Mouse (Mus musculus): Measurements from ENCODE around the gene Angptl4. TPM values are rescaled to one million over a fixed set of nuclear protein-coding genes. Genes with fewer than 3 reads are reported as not detected.
A peak's percentile ranks its signal among the peaks of the same experiment; 100 is the strongest.
"Not testable (repeated sequence)": the region's sequence is repeated elsewhere in the genome, so short reads cannot be mapped to it uniquely, and the experiment has no call there.

The Angptl4 gene
- polyA plus RNA-seq (2015; fragmentation: Nextera tagmentation; extraction: Ambion mirVana), result 23.0 and 27.6 TPM in 2 replicates

DNA sequence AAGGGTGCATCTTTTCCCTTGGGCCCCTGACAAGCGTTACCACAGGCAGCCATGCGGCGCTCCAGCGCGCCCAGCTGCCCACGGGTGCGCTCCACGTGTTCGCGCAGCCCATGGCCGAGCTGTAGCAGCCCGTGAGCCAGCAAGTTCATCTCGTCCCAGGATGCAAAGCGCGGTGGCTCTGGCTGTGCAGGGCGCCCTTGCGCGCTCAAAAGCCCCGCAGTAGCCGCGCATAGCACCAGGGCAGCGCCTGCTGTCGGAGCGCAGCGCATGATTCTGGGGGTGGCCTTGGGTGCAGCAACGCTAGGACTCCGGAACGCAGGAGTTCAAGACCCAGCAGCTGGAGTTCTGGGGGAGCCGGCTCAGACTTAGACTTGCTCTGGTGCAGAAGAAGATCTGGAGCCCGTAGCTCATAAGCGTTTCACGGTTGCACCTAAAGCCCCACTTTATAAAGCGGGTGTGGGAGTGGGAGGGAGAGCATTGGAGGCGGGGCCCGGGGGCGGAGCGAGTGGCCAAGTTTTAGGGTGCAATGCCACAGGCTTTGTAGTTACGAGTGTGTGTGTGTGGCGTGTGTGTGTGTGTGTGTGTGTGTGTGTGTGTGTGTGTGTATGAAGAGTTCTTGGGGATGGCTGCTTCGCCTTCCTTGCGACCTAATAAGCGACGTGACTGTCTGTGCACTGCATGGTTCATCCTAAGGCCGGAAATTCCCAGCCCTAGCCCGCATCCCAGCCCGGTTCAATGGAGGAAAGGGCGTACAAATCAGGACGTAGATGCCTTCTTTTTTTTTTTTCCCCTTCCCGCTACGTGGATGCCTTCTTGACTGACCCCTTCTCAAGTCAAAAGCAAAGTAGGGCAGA, at the start of gene Angptl4:
Gene Angptl4, minus strand, starts transcription at position 707 of the 854 bp plus-strand sequence.
- peak within 1 kb of the TSS; percentile 91 for H3K4me2 ChIP-seq
- peak within 1 kb of the TSS; percentile 63 for H3K4me3 ChIP-seq (replicated peaks)
- peak within 1 kb of the TSS; percentile 77 for H3K27ac ChIP-seq (replicated peaks)
- H3K36me3 ChIP-seq (replicated peaks), result peaks cover 21% of the 10 kb centered on the region
- under 1% methylated on average over 50 of the region's 50 CpGs for WGBS (ENCODE audit: insufficient replicate concordance)
- ATAC-seq (ENCODE audit: insufficient read depth), result peak; percentile 77
- H3K9me3 ChIP-seq (replicated peaks), result no peaks in the 10 kb centered on the region
- peaks cover 12% of the 10 kb centered on the region for H3K27me3 ChIP-seq
- peaks cover 52% of the 10 kb centered on the region for H3K4me1 ChIP-seq (replicated peaks)
- peak within 1 kb of the TSS; percentile 58 for H3K9ac ChIP-seq

DNA sequence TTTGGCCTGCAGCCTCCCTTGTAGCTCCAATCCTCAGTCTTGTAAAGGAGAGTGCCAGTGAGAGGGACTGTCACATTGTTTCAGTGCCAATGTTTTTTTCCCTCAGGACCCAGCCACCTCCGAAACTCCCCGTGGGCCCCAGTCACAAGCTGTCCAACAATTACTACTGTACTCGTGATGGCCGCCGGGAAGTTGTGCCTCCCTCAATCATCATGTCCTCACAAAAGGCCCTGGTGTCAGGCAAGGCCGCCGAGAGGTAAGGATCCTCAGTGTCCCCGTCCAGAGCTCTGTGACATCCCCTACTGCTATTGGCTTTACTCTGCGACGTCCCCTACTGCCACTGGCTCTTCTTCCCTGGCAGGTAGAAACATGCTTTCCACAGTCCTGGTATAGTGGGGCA, 47.9 kb upstream of the Angptl4 start:
- H3K9me3 ChIP-seq (replicated peaks), result no peaks in the 10 kb centered on the region
- H3K36me3 ChIP-seq (replicated peaks), result peaks cover 63% of the 10 kb centered on the region
- no peak overlapping the region for H3K9ac ChIP-seq
- H3K27ac ChIP-seq (replicated peaks), result peak overlapping the region; percentile 46
- peaks cover 26% of the 10 kb centered on the region for H3K4me1 ChIP-seq (replicated peaks)
- H3K27me3 ChIP-seq, result no peaks in the 10 kb centered on the region
- WGBS (ENCODE audit: insufficient replicate concordance), result 80% methylated on average over 10 of the region's 10 CpGs
- no peak for ATAC-seq (ENCODE audit: insufficient read depth)
- H3K4me2 ChIP-seq, result no peak overlapping the region
- H3K4me3 ChIP-seq (replicated peaks), result no peak overlapping the region

DNA sequence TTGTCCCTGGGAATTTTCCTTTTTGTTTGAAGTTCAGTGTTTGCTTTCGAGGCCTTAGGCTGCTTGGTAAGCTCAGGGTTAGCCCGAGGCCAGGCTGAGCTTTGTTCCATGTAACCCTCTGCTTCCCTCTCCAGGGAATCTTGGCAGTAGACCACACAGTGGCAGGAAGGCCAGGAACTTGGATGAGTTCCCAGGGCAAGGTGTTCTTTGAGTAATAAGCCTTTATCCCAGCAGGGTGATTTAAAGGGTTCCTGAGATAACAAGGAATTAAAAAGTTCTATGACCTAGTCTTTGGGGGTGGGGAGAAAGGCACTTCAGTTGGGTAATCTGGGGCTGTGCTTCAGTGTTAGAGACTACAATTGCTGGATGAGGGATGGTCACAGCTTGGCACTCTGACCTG, 47.3 kb upstream of the Angptl4 start:
- Histone ChIP-seq H3K4me3 (replicated peaks) (no peak overlapping the region), H3K9ac (no peak overlapping the region), H3K4me1 (replicated peaks) (peaks cover 26% of the 10 kb centered on the region), H3K27ac (replicated peaks) (peak overlapping the region; percentile 46), H3K36me3 (replicated peaks) (peaks cover 57% of the 10 kb centered on the region), H3K27me3 (no peaks in the 10 kb centered on the region), H3K4me2 (no peak overlapping the region), H3K9me3 (replicated peaks) (no peaks in the 10 kb centered on the region)
- no peak for ATAC-seq (ENCODE audit: insufficient read depth)
- WGBS (ENCODE audit: insufficient replicate concordance), result 68% methylated on average over 2 of the region's 2 CpGs

DNA sequence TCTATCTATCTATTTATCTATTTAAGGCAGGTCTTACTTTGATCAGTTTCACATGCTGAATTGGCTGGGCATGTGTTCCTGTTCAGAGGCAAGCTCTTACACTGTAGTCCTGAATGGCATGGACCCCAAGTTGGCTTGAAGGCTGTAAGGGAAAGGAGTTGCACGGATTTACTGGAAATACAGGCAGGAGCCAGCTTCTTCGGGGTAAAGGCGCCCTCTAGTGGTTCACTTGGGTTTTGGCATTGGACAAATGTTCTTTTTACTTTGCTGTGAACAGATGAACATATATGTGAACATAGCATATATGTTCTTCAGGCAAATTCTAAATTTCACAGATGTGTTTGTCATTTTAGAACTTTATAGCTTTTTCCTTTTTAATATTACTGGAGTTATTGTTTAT, 45.2 kb upstream of the Angptl4 start:
- Histone ChIP-seq H3K27me3 (no peaks in the 10 kb centered on the region), H3K9me3 (replicated peaks) (no peaks in the 10 kb centered on the region), H3K27ac (replicated peaks) (no peak overlapping the region), H3K9ac (no peak overlapping the region), H3K4me3 (replicated peaks) (no peak overlapping the region), H3K4me2 (no peak overlapping the region), H3K4me1 (replicated peaks) (peaks cover 45% of the 10 kb centered on the region), H3K36me3 (replicated peaks) (peaks cover 53% of the 10 kb centered on the region)
- ATAC-seq (ENCODE audit: insufficient read depth), result no peak
- WGBS (ENCODE audit: insufficient replicate concordance), result 0% methylated on average over 3 of the region's 3 CpGs

DNA sequence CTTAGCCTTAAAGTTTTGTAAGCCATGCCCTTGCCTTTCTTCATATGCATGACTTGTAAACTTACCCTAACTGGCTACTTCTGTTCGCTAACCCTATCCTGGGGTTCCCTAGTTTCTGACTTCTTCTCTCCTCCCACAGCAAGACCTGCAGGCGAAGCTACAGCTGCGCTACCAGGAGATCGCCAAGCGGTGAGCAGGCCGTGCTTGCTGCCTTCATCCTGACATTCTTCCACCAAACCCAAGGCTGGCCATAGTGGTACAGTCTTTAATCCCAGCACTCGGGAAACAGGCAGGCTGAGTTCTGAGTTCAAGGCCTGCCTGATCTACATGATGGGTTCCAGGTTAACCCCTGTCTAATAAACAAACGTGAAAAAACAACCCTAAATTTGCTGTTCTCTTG, 43.8 kb upstream of the Angptl4 start:
- Histone ChIP-seq H3K4me3 (replicated peaks) (peak overlapping the region; percentile 66), H3K27me3 (no peaks in the 10 kb centered on the region), H3K27ac (replicated peaks) (peak overlapping the region; percentile 76; the same call in 1 of the 2 replicates), H3K4me2 (peak overlapping the region; percentile 68), H3K4me1 (replicated peaks) (peaks cover 50% of the 10 kb centered on the region), H3K9me3 (replicated peaks) (no peaks in the 10 kb centered on the region), H3K36me3 (replicated peaks) (peaks cover 54% of the 10 kb centered on the region), H3K9ac (peak overlapping the region; percentile 64)
- ATAC-seq (ENCODE audit: insufficient read depth), result no peak
- 72% methylated on average over 8 of the region's 8 CpGs for WGBS (ENCODE audit: insufficient replicate concordance)

DNA sequence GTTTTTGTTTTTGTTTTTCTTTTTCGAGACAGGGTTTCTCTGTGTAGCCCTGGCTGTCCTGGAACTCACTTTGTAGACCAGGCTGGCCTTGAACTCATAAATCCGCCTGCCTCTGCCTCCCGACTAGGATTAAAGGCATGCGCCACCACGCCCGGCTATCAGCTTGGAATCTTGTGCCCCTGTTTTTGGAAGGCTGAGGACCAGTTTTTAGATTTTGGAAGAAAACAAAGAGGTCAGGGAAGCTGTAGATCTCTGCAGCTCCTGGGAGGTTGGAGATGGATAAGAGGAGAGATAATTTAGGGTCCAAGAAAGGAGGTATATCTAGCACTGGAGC, 43.3 kb upstream of the Angptl4 start:
- peaks cover 54% of the 10 kb centered on the region for H3K36me3 ChIP-seq (replicated peaks)
- 3% methylated on average over 6 of the region's 6 CpGs for WGBS (ENCODE audit: insufficient replicate concordance)
- H3K27me3 ChIP-seq; ATAC-seq (ENCODE audit: insufficient read depth); H3K9me3 ChIP-seq (replicated peaks): not testable (repeated sequence)
- peak overlapping the region; percentile 76 for H3K27ac ChIP-seq (replicated peaks)
- H3K4me2 ChIP-seq, result peak overlapping the region; percentile 68
- peaks cover 50% of the 10 kb centered on the region for H3K4me1 ChIP-seq (replicated peaks)
- H3K4me3 ChIP-seq (replicated peaks), result peak overlapping the region; percentile 66
- peak overlapping the region; percentile 64 for H3K9ac ChIP-seq

DNA sequence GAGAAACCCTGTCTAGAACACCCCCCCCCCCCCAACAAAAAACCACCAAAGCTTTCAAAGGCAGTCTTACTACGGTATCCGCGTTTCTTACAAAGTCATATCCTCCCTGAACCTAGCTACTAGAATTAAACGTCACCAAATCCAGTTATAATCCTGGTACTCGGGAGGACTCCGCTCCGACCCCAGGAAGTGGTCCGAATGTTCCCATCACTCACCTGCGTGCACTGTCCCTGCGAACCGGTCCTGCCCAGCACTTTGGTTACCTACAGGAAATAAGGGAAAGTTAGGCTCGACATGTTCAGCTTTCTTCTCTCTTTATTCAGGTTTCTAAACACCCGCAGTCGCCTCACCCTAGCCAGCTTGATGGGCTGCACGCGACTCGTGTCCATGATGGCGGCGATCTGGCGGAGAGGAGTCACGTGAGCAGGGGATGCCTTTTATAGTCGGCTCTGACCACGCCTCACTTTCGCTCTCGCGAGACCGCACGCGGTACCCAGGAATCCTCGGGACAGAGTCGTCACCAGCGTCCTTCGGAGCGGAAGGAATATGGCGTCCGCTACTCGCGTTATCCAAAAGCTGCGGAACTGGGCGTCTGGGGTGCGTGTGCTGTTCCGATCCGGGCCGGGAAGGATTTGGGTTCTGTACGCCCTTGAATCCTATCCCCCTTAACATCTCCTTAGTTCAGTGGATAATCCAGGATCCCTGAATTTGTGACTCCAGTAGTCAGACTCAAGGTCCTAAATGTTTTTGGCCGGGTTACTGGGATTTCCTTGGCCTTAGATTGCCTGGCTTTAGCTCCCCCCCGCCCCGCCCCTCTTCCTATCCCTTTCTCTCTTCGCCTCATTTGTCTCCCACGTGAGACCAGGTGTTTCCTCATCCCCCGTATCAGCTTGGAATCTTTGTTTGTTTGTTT, 42.7 kb upstream of the Angptl4 start, which contains the start of the genes Rps28 and Ndufa7:
Gene Rps28, minus strand, starts transcription at position 479 of the 913 bp plus-strand sequence.
Gene Ndufa7, plus strand, starts transcription at position 489 of the 913 bp plus-strand sequence.
- no peaks in the 10 kb centered on the region for H3K27me3 ChIP-seq
- peak within 1 kb of the TSS; percentile 64 for H3K9ac ChIP-seq
- under 1% methylated on average over 51 of the region's 51 CpGs for WGBS (ENCODE audit: insufficient replicate concordance)
- H3K4me1 ChIP-seq (replicated peaks), result peaks cover 55% of the 10 kb centered on the region
- peak within 1 kb of the TSS; percentile 68 for H3K4me2 ChIP-seq
- H3K36me3 ChIP-seq (replicated peaks), result peaks cover 54% of the 10 kb centered on the region
- no peaks in the 10 kb centered on the region for H3K9me3 ChIP-seq (replicated peaks)
- H3K27ac ChIP-seq (replicated peaks), result peak within 1 kb of the TSS; percentile 76
- ATAC-seq (ENCODE audit: insufficient read depth), result peak; percentile 87
- peak within 1 kb of the TSS; percentile 66 for H3K4me3 ChIP-seq (replicated peaks)

DNA sequence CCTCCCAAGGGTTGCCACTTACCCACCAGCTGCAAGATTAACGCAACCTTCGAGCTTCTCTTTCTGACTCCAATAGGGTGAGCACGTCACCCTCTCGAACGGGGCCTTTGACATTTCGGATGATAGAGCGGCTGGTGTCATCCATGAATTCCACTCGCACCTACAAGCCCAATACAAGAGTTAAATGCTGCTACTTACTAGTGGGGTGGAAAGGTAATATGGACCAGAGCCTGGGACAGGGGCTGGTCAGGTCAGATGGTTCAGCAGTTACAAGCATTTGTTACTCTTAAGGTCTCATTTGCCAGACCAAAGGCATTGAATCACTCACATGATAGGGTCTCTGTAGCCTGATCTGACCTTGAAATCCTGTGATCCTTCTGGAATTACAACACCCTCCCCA, 41.5 kb upstream of the Angptl4 start:
- not testable (repeated sequence) for H3K9me3 ChIP-seq (replicated peaks); ATAC-seq (ENCODE audit: insufficient read depth); H3K27me3 ChIP-seq
- peaks cover 52% of the 10 kb centered on the region for H3K36me3 ChIP-seq (replicated peaks)
- H3K4me3 ChIP-seq (replicated peaks), result peak overlapping the region; percentile 66
- H3K27ac ChIP-seq (replicated peaks), result 0 out of 2 replicates have a peak overlapping the region, but pooled peaks have one; percentile 35
- peaks cover 62% of the 10 kb centered on the region for H3K4me1 ChIP-seq (replicated peaks)
- peak overlapping the region; percentile 51 for H3K9ac ChIP-seq
- H3K4me2 ChIP-seq, result peak overlapping the region; percentile 68
- 60% methylated on average over 8 of the region's 8 CpGs for WGBS (ENCODE audit: insufficient replicate concordance)

DNA sequence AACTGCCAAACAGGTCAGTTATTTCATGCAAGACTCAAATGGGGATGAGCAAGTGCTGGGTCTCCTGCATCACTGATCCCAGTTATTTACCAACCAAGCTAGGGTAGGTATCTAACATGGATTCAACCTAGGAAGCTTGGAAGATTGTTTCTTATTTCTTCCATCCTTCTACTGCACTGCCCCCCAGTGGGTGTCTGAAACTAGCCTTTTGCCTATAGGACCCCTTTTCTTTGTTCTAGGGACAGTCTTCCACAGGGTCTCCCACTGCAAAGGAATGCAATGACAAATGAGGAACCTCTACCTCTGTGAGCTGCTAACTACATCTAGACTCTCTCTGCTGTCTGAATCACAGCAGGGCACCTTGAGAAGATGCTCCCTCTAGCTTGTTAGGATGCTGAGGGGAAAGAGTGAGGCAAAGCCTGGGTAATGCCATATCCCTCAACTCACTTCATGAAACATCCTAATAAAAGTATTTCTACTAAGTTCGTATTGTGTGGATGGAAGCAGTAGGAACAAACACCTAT, 40.9 kb upstream of the Angptl4 start:
- Histone ChIP-seq H3K36me3 (replicated peaks) (peaks cover 48% of the 10 kb centered on the region), H3K27me3 (no peaks in the 10 kb centered on the region), H3K9ac (no peak overlapping the region), H3K4me2 (peak overlapping the region; percentile 68), H3K27ac (replicated peaks) (no peak overlapping the region), H3K4me1 (replicated peaks) (peaks cover 62% of the 10 kb centered on the region), H3K9me3 (replicated peaks) (no peaks in the 10 kb centered on the region), H3K4me3 (replicated peaks) (no peak overlapping the region)
- no peak for ATAC-seq (ENCODE audit: insufficient read depth)
- 68% methylated on average over 1 of the region's 1 CpGs for WGBS (ENCODE audit: insufficient replicate concordance)

DNA sequence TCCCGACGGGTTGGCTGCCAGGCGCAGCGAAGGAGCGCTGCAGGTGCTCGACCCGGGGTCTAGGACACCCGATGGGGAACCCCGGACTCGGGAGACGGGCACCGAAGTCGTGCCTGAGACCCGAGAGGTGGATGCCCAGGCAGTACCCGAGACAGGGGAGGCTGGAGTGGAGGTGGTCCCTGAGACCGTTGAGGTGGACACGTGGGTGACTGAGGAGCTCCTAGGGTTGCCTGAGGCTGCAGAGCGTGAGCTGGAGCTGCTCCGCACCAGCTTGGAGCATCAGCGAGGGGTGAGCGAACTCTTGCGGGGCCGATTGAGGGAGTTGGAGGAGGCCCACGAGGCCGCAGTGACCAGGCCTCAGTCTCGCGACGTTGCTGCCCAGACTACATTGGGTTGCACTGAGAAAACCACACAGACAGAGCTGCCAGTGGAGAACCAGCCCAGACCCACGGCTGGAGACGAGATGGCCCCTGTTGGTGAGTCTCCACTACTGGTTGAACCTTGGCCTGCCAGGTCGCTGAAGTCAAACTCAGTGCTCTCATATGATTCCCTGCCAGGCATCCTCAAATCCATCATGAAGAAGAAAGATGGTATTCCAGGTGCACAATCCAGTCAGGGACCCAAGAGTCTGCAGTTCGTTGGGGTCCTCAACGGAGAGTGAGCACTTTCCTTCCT, 36.5 kb upstream of the Angptl4 start:
- Histone ChIP-seq H3K4me3 (replicated peaks) (peak overlapping the region; percentile 72), H3K4me2 (peak overlapping the region; percentile 97), H3K4me1 (replicated peaks) (peaks cover 57% of the 10 kb centered on the region), H3K36me3 (replicated peaks) (peaks cover 46% of the 10 kb centered on the region), H3K9ac (peak overlapping the region; percentile 82), H3K27ac (replicated peaks) (peak overlapping the region; percentile 80), H3K9me3 (replicated peaks) (no peaks in the 10 kb centered on the region), H3K27me3 (peaks cover 14% of the 10 kb centered on the region)
- ATAC-seq (ENCODE audit: insufficient read depth), result peak; percentile 14; the same call in 1 of the 2 replicates
- 24% methylated on average over 33 of the region's 33 CpGs for WGBS (ENCODE audit: insufficient replicate concordance)

Measured in liver, embryonic 15.5 days (tissue).